Mouse (Mus musculus) frontal cortex, postnatal 10 days (tissue): Measurements from ENCODE around the gene Taf4.

ENCODE experiments used
- DNase-seq, 2 experiments: peaks; one replicate each; pipeline ENCODE4 v3.0.0; 2022; ENCODE audit warnings: low spot score in 2 of 2, mixed read lengths in 1 of 2

Gene Taf4

GRCm38 (mm10) chr2:179982715-179983114, 6.3 kb upstream of the Taf4 start:
- no peak for DNase-seq

GRCm38 (mm10) chr2:179980616-179981015, 4.2 kb upstream of the Taf4 start:
- DNase-seq, result no peak

- DNase-seq, result no peak
These were observed 3.4 kb upstream of the Taf4 start for GRCm38 (mm10) chr2:179979836-179980235.

GRCm38 (mm10) chr2:179978250-179978649, 1.8 kb upstream of the Taf4 start:
- no peak for DNase-seq

- DNase-seq, result no peak
These were observed 1.0 kb upstream of the Taf4 start for GRCm38 (mm10) chr2:179977344-179978025.

- no peak for DNase-seq
These were observed 185 bp downstream of the Taf4 start for GRCm38 (mm10) chr2:179976295-179976627.

GRCm38 (mm10) chr2:179975851-179976250, 595 bp downstream of the Taf4 start:
- no peak for DNase-seq

GRCm38 (mm10) chr2:179974651-179975471, 1.6 kb downstream of the Taf4 start:
- no peak for DNase-seq

GRCm38 (mm10) chr2:179973871-179974628, 2.4 kb downstream of the Taf4 start:
- DNase-seq, result no peak

GRCm38 (mm10) chr2:179972406-179972805, 4.0 kb downstream of the Taf4 start:
- no peak for DNase-seq

- no peak for DNase-seq
These were observed 4.6 kb downstream of the Taf4 start for GRCm38 (mm10) chr2:179971891-179972290.

- DNase-seq, result no peak
These were observed 7.3 kb downstream of the Taf4 start for GRCm38 (mm10) chr2:179969137-179969536.

GRCm38 (mm10) chr2:179967633-179968032, 8.8 kb downstream of the Taf4 start:
- DNase-seq, result no peak

- DNase-seq, result no peak
These were observed 15.0 kb downstream of the Taf4 start for GRCm38 (mm10) chr2:179961420-179961819.

- DNase-seq, result no peak
These were observed 16.1 kb downstream of the Taf4 start for GRCm38 (mm10) chr2:179960327-179960726.

GRCm38 (mm10) chr2:179959391-179959790, 17.1 kb downstream of the Taf4 start:
- DNase-seq, result no peak

- DNase-seq, result no peak
These were observed 24.6 kb downstream of the Taf4 start for GRCm38 (mm10) chr2:179951542-179952524.

- no peak for DNase-seq
These were observed 27.6 kb downstream of the Taf4 start for GRCm38 (mm10) chr2:179948820-179949219.

- no peak for DNase-seq
These were observed 28.8 kb downstream of the Taf4 start for GRCm38 (mm10) chr2:179947607-179948006.

GRCm38 (mm10) chr2:179946496-179946895, 29.9 kb downstream of the Taf4 start:
- DNase-seq, result no peak

GRCm38 (mm10) chr2:179945051-179945450, 31.4 kb downstream of the Taf4 start:
- DNase-seq, result no peak
